Mouse (Mus musculus): Measurements from ENCODE around the gene Rabl3. TPM values are rescaled to one million over a fixed set of nuclear protein-coding genes. Genes with fewer than 3 reads are reported as not detected.

The Rabl3 gene
- polyA plus RNA-seq, 1 experiment: 4.3 TPM

GRCm38 (mm10) chr16:37539240-37539610, 460 bp upstream of the Rabl3 start:
- WGBS: under 1% methylated on average over 22 of the region's 22 CpGs
- no peak for DNase-seq (ENCODE audit: low read depth, low spot score)

- DNase-seq (ENCODE audit: low read depth, low spot score): no peak
- WGBS: 82% methylated on average over 6 of the region's 6 CpGs
Measured at GRCm38 (mm10) chr16:37540776-37541175, 1.1 kb downstream of the Rabl3 start.

DNA sequence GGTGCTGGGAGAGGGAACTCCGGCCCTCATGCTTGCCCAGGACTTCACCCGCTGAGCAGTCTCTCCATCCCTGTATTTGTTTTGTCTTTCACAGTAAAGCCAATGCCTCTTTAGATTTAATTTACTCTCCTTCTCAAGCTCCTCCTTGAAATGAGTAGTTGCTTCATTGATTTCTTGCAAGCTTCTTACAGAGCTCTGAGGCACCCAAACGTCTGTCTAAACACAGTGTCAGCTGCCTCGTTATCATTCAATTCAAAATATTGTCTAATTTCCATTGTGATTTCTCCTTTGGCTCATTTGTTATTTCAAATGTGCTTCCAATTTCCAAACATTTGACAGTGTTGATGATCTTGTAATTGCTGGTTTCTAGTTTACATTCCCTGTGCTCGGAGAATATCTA, 6.6 kb downstream of the Rabl3 start:
- 80% methylated on average over 5 of the region's 5 CpGs for WGBS
- DNase-seq (ENCODE audit: low read depth, low spot score): no peak

GRCm38 (mm10) chr16:37550266-37550665, 10.6 kb downstream of the Rabl3 start:
- DNase-seq (ENCODE audit: low read depth, low spot score): no peak

GRCm38 (mm10) chr16:37550981-37551380, 11.3 kb downstream of the Rabl3 start:
- 85% methylated on average over 2 of the region's 2 CpGs for WGBS
- DNase-seq (ENCODE audit: low read depth, low spot score): no peak

More at GRCm38 (mm10) chr16:37550266-37550665, 10.6 kb downstream of the Rabl3 start:
- WGBS: 75% methylated on average over 3 of the region's 3 CpGs

- no peak for DNase-seq (ENCODE audit: low read depth, low spot score)
- WGBS: 90% methylated on average over 3 of the region's 3 CpGs
Measured at GRCm38 (mm10) chr16:37552824-37553223, 13.1 kb downstream of the Rabl3 start.

DNA sequence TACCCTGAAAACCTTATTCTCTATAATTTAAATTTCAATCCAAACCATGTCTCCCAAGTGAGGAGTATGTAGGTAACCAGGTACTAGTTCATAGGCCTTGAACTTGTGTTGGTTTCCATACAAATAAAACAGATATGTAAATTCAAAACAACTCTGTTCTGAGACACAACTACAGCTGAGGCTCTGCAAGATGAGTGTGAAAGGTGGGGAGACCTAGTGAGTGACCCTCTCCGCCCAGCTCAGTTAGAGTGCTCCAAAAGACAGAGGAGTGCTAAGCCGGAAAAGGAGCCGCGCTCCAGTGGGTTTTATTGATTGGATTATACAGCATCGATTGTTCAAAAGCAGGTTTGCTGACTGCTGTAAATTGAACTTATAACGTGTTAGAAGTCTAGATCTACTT, 22.7 kb downstream of the Rabl3 start:
- no peak for DNase-seq (ENCODE audit: low read depth, low spot score)
- WGBS: 89% methylated on average over 6 of the region's 6 CpGs

GRCm38 (mm10) chr16:37562961-37563360, 23.3 kb downstream of the Rabl3 start:
- DNase-seq (ENCODE audit: low read depth, low spot score): no peak
- WGBS: 93% methylated on average over 5 of the region's 5 CpGs

GRCm38 (mm10) chr16:37565117-37565516, 25.4 kb downstream of the Rabl3 start:
- WGBS: 76% methylated on average over 1 of the region's 1 CpGs
- DNase-seq (ENCODE audit: low read depth, low spot score): no peak

GRCm38 (mm10) chr16:37566107-37566506, 26.4 kb downstream of the Rabl3 start:
- 63% methylated on average over 6 of the region's 6 CpGs for WGBS
- DNase-seq (ENCODE audit: low read depth, low spot score): no peak

DNA sequence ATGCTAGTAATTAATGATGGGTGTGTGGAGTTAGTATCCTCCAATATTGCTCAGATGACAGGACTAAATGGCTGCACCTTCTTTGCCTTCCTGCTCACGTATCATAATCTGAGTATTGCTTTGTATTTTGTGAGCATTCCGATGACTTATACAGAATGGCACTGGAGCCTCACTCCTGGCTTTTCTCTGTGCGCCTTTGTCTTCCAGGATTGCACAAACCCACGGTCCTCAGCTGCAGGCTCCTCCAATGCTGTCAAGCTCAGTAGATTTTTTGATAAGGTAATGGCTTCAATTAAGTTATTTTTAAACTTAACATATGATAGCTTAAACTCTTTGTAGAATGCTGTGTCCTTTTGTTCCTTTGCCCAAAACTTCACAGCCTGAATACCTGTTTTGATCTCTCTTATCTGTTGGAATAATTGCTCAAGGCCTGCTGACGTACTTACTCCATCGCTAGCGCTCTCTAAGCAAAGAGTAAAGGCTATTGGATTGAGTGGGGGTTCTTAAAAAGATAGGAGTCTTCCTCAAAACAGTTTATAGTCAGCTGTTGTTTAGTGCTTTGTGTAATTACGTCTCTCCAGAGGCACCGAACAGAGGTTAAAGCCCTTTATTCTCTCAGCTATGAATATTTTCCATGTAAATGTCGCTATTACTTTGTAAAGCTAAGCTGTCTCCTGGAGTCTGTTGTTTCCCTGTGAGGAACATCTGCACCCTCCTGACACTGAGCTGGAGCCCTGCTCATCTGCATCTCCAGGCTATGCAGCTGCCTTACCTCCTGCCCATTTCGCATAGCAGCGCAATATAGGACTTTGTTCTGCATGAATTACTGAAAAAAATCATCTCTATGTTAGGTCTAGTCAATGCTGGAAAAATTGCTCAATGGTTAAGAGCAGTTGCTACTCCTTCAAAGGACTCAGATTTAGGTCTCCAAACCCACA, 27.7 kb downstream of the Rabl3 start:
- 92% methylated on average over 12 of the region's 12 CpGs for WGBS
- DNase-seq (ENCODE audit: low read depth, low spot score): no peak

GRCm38 (mm10) chr16:37571554-37571953, 31.9 kb downstream of the Rabl3 start:
- WGBS: 85% methylated on average over 3 of the region's 3 CpGs
- DNase-seq (ENCODE audit: low read depth, low spot score): no peak

DNA sequence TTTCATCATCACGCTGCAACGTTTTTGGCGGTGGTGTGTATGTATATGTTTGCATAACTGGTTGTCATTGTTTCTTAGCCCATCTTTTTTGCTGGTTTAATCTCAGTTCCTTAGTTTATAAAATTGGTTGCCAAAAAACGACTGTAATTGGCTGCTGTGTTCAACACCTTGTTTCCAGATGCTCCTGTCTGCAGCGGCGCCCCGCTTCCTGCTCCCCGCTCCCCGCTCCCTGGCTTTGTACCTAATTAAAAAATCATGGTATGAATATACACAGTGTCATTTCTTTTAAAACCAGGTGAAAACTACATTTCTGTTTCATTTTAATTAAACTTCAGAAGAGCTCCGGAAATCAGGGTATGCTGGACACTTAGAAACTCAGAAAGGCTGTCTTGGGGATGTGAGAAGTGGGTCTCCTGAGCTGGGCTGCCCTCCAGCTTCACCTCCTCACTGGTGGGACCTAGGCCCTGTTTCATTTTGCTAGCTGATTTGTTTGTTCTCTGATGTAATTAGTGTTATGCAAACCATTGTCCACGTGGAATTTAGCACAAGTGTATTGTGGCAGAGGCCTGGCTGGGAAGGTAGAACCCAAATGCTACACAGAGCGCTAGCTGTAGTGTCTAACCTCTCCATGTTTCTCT, 32.6 kb downstream of the Rabl3 start:
- DNase-seq (ENCODE audit: low read depth, low spot score): no peak
- WGBS: 84% methylated on average over 12 of the region's 12 CpGs

DNA sequence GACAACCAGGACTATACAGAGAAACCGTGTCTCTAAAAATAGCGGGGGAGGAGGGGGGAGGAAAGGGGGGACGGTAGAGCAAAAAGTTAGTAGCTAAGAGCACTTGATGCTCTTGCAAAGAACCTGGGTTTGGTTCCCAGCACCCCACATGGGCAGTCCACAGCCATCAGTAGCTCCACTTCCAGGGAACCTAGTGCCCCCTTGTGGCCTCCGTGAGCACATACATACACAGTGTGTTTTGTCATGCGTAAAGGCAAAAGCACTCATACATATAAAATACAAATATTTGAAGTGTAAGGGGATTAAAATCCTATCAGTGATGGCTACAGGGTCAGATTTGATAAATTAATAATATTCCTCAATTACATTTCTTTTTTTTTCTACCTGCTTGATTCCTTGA, 33.4 kb downstream of the Rabl3 start:
- no peak for DNase-seq (ENCODE audit: low read depth, low spot score)
- WGBS: 90% methylated on average over 5 of the region's 5 CpGs

DNA sequence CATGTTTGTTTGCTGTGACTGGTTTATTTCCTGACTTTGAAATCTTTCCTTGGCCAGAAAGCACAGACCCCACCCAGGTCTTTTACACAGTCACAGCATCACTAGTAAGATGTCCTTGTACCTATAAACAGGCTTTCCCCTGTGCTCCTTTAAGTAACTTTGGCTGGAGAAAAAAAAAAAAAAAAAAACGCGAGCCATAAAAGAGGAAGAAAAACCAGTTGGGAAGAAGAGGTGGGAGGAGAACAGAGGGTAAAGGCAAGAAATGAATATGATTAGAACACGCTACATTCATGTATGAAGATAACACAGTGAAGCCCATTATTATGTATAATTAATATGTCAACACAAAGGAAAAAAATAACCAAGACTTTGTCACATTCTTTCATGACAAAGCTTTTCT, 35.6 kb downstream of the Rabl3 start:
- WGBS: 41% methylated on average over 3 of the region's 3 CpGs
- DNase-seq (ENCODE audit: low read depth, low spot score): no peak

GRCm38 (mm10) chr16:37579591-37579990, 39.9 kb downstream of the Rabl3 start:
- DNase-seq (ENCODE audit: low read depth, low spot score): no peak
- WGBS: 58% methylated on average over 1 of the region's 1 CpGs

GRCm38 (mm10) chr16:37579994-37580393, 40.3 kb downstream of the Rabl3 start, which contains the start of gene Hgd:
Hgd (plus strand) TSS chr16:37580153.
- 33% methylated on average over 4 of the region's 4 CpGs for WGBS
- no peak for DNase-seq (ENCODE audit: low read depth, low spot score)

DNA sequence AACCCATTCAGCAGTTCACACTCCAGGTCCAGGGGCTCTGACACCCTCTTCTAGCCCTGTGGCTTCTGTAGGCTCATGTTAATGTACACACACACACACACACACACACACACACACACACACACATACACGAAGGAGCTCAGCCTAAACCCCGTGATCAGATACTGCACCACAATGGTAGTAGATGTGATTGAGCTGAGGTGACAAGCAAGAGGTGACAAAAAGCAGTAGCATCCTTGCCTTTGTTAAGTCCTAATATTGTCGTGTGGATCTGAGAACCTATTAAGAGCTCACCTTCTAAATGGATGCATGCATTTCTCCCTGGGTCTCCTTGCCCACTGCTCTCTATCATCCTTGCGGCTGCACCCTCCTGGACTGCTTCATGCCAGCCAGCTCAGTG, 41.0 kb downstream of the Rabl3 start:
- 83% methylated on average over 4 of the region's 4 CpGs for WGBS
- no peak for DNase-seq (ENCODE audit: low read depth, low spot score)

GRCm38 (mm10) chr16:37581901-37582300, 42.2 kb downstream of the Rabl3 start:
- no peak for DNase-seq (ENCODE audit: low read depth, low spot score)
- 75% methylated on average over 3 of the region's 3 CpGs for WGBS

DNA sequence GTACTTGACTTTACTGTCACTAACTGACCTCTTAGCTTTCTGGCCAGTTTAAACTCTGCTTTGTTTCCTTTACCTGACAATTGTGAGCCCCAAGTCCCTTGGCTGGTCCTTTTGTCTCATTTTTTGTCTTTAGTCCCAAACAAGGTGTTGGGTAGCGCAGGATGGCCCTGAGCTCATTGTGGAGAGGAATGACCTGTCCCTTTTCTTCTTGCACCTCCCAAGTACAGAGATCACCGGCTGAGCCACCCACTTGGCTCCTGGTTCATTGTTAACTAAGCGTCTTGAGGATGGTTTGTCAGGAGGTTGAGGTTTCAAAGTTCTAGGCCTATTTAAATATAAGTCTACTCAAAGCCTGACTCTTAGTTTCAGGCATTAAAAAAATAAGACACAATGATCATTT, 43.6 kb downstream of the Rabl3 start:
- no peak for DNase-seq (ENCODE audit: low read depth, low spot score)
- 62% methylated on average over 3 of the region's 3 CpGs for WGBS

- DNase-seq (ENCODE audit: low read depth, low spot score): no peak
- 29% methylated on average over 6 of the region's 6 CpGs for WGBS
Measured at GRCm38 (mm10) chr16:37583801-37584200, 44.1 kb downstream of the Rabl3 start.

Data from large intestine, adult 2 months (tissue).